Mouse (Mus musculus): ENCODE results near the gene Serinc3.
"Not testable (repeated sequence)": the region's sequence is repeated elsewhere in the genome, so short reads cannot be mapped to it uniquely, and the experiment has no call there.

Serinc3 gene

DNA sequence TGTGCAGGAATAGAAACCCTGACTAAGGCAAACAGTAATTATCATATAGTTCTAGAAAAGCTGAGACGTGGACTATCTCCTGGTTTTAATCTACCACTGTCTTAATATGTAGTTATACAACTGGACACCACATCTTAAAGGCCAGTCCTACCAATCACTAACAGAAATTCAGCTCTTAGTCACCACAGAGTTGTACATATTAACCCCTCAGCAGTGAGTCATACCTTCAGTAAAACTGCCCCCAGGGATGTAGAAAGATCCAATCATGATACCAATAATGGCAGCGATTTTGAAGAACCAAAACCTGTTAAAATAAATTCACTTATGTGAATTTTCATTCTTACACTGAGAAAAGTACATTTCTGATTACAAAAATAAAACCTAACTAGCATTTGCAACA lies 10.7 kb downstream of the Serinc3 start:
- intact Hi-C loops (cut with DNase I): no loop called here

DNA sequence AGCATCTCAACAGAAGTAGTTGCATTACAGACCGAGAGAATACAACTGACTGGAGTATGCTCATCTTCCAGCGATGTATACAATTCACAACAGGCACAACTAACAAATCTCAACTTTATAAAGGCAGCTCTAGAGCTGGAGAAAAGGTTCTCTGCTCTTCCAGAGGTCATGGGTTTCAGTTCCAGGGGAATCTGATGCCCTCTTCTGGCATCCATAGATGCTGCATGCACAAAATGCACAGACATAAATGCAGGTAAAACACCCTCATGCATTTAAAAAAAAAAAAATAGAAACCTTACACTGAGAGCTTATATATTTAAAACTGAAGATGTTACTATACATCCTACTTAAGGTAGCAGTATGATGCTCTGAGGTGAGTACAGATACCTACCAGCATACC lies 13.2 kb downstream of the Serinc3 start:
- intact Hi-C loops (cut with DNase I): no loop called here

DNA sequence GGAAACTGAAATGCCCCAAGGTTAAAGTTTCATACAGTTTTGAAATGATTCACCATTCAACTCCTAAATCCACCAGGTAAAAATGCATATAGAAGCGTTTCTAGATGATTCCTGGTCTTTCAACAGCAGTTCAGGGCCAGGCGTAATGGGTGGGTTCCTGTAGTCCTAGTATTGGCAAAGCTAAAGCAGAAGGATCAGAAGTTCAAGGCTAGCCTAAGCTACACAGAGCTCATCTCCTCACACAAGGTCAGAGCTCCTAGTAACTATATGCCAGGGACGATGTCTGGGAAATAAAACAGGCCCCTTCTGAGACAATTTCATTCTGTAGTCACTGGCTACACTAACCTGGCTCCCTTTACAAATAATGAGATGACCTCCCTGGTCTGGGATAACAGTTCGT lies 13.7 kb downstream of the Serinc3 start:
- intact Hi-C loops (cut with DNase I): no loop called here

DNA sequence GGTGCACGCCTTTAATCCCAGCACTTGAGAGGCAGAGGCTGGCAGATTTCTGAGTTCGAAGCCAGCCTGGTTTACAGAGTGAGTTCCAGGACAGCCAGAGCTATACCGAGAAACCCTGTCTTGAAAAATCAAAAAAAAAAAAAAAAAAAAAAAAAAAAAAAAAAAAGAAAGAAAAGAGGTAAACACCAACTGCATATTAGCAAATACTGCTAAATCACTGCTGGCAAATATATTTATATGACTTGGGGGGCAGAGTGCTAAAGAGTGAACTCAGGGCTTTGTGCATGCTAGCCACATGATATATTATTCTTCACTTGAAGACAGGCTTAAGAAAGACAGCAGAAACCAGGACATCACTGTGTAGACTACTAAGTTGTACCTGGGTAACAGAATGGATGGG lies 23.5 kb downstream of the Serinc3 start:
- intact Hi-C loops (cut with DNase I): not testable (repeated sequence)

DNA sequence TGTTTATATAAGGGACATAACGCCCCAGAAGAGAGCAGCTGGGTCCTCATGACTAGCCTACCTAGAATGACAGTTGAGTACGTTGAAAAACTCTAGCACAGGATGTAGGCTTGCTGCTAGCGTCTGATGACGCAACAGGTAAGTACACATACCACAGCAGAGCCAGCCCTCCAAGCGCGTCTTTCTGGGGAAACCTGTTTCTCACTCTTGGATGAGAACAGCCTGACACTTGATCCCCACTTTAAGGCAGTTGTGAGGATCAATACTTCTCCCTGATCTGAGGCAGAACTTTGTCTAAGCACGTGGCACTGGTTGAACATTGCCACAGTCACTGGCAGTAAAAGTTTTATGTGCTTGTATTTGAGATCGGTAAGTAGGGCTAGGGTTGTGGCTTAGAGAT lies 24.5 kb downstream of the Serinc3 start:
- intact Hi-C loops (cut with DNase I): no loop called here

DNA sequence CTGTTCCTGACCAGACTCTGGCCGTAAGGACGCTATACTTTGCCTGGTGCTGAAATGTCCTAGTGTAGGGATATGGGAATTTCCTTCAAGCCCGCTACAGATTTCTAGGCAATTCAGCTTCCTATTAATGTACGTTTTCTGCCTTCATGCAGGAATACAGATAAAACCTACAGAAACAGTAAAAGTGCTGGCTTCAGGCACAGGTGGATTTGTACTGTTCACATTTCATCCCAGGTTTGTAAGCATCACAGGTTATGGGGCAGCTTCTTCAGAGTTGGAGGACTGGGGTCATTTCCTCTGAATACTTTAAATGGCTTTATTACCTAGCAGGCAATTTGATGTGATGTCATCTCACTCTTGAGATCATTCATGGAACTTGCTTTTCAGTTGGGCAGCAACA lies 27.1 kb downstream of the Serinc3 start:
- intact Hi-C loops (cut with DNase I): no loop called here

DNA sequence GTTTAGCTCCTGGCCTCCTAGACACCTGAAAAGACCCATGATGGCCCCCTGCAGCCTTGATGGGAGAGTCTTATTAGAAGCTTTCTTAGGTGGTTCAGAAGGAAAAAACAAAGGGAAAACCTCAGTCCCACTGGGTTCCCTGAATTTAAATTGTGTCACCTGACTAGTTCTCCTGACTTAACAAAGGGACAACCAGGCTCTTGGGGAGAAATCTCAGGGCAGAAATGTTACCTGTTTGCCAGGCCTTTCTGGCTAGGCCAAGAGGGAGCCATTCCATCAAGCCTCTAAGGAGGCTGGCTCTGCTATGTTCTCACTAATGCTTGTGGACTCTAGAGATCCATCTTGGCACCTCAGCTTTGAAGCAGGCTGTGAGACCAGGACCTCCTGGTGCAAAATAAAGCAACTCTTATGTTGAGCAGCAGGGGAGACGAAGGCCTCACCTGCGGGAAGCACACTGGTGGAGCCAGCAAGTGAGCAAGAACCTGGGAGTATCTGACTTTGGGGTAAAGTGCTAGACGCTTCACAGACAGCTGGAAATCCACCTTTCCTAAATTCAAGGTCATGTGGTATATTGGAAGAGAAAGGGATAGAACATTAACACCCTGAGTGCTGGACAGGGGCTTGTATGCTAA lies 27.6 kb downstream of the Serinc3 start:
- intact Hi-C loops (cut with DNase I): no loop called here

DNA sequence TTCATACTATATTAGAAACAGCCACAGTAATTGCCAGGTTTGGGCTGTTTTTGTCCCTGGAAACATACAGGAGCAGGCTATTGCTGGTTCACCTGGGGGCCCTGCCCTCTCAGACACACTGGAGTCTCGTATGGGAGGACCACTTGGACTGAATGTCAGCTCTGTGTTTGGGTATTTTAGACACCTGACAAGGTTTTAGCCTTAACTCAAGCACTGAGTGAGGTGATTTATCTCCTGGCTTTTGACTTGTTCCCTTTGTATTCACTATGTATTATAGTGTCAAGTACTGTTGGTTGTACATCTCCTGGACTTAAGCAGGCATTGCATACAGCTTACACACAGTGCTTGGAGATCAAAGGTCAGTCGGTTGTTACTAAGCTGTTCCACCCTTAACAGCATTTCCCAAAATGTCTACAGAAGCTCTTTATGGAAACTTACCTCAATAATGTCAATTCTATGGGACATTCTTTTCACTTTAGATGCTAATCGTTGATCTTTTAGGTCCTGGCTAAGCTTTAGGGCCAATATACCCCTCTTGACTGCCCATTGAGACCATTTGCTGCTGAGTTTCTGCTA lies 28.2 kb downstream of the Serinc3 start:
- intact Hi-C loops (cut with DNase I): no loop called here

DNA sequence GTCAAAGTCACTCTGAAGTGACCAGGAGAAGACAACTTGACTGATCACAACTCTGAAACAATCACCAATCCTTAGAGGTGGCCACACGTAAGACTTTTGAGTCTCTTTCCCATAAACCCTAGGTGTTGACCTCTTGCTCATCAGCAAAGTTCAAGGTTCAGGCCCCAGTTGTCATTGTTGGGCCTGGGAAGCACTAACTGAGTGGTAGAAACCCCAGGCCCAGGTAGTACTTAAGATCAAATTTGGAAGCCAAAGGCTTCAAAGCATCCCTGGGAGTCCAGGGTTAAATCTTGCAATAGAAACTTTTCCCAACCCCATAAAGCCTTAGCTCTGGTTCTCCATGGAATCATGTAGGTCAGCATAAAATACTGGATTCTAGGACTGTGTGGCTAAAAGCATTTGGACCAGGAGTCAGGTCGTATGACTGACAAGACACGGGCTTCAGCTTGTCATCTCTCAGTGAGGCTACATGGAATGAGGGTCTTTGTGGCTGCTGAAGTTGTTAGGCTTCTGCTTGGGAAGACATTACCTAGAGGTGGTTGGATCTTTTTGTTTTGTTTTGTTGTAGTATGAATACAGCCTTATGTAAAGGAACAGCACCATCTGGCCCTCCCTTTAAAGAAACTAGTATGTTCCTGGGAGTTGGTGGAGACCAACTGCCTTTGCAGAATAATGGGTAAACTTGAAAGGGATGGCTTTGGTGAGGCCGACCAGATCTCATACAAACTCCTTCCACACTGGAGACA lies 28.9 kb downstream of the Serinc3 start:
- intact Hi-C loops (cut with DNase I): no loop called here

DNA sequence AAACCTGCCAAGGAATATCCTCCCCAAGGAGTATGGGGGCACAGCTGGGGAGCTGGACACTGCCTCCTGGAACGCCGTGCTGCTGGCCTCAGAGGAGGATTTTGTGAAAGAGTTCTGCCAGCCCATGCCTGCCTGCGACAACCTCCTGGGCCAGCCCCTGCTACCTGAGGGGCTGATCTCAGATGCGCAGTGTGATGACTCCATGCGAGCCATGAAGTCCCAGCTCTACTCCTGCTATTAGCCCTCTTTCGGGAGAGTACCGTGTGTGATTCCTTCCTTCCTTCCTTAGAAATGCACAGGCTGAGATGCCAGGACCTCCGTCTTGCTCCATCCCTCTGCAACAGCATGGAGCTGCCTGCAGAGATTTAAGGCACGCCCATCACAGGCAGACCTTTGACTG lies 29.5 kb downstream of the Serinc3 start:
- intact Hi-C loops (cut with DNase I): no loop called here

DNA sequence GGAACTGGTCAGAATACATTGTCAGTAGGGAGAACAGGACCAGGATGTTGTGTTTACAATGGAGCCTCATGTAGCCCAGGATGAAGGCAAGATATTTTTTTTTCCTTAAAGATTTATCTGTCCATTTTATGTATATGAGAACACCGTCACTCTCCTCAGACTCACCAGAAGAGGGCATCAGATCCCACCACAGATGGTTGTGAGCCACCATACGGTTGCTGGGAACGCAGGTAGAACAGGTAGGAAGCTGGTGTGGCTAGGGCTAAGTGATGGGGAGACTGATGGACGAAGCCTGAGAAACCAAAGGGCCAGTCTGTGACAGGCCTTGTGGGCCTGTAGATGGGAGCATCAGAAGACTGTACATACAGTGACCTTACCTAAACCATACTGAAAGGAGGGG lies 30.9 kb downstream of the Serinc3 start:
- intact Hi-C loops (cut with DNase I): no loop called here

DNA sequence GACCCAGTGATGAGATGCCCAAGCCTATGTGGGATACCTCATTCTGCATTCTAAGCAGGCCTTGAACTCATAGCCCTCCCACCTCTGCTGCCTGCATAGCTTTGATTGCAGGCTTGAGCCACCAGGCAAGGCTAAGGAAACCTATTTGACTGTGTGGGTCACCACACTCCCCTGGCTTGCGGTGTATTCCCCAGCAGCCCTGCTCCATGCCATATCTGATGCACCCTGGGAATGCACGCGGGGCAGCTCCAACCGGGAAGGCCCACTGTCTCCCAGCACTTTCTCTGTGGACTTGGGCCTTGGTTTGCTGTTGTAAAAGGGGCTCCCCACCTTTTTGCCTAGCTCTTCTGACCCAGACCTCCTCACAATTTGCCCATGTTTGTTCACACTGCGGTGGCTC lies 31.7 kb downstream of the Serinc3 start:
- intact Hi-C loops (cut with DNase I): no loop called here

DNA sequence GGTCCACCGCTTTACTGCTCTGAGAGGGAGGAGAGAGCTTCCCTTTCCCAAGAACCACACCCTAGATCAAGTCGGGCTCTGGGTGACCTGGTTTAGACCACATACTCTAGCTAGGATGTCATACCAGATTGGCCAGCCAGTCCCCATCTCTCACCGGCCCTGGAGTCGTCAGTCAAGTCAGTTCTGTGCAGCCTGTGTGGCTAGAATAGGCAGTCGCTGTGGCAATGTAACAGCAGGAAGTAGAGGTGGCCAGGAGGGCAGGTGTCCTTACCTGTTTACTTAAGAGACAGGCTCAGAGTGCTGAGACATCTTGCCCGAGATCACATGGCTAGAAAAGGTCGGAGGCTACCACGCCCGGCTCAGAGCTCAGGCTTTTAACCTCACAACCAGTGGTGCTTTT lies 33.8 kb downstream of the Serinc3 start:
- intact Hi-C loops (cut with DNase I): no loop called here

DNA sequence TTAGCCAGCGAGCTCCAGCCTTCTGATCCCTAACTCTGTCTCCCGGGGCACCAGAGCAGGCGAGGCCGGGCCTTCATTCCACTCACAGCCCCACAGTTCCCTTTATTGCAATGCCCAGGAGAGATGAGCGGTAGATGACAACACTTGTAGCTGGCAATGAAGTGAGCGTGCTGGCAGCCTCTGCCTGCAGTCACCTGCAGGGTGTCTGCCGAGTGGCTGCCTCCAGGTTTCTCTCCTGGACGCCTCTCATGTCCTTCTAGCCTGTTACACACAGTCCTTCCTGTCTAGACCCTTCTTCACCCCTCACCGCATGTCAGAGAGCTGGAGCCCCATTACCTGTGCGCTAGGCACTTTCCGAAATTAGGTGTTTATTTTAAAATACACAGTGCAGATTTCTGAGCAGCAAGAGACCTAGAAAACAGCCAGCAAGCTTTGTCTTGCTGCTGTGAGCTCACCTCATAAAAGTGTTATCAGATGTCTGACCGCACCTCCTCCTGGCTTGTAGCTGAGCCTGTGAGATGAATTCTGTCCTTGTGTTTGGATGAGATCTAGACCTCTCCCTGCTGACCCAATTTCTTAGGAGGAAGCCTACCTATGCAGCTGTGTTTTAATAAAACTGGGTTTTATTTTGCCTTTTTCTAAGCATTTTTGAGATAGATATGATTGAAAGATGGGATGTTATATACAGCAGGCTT lies 35.5 kb downstream of the Serinc3 start:
- intact Hi-C loops (cut with DNase I): no loop called here

DNA sequence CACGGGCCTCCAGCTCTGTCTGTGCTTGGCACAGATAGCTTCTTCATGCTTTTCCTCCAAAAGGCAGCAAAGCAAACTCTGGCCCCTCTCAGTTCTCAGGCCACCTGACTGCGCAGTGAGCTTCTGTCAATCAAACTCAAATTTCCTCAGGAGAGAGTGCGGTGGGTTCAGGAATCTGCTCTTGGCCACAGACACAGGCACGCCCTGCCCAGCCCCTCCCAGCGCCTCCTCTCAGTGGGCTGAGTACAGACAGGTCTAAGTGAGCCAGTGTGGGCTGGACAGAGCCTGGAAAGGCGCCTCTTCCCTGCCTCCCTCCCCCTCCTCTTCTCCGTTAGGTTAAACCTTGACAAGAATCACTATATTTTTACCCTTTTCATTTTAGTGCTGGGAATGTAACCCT lies 36.9 kb downstream of the Serinc3 start:
- intact Hi-C loops (cut with DNase I): no loop called here

DNA sequence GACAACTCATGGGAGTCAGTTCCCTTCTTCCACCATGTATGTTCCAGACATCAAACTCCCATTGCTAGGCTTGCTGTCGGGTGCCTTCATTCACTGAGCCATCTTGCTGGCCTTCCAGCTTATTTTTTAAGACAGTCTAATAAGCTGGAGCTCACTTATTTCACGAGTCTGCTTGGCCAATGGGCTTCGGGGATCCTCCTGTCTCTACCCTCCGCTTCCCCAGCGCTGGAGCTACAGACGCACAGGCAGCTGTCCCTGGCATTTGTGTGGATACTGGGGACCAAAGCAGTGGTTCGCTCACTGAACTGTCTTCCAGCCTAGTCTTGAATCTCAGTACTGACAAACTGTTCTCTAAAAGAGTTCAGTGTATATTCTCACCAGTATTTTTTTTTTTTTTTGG lies 38.8 kb downstream of the Serinc3 start:
- intact Hi-C loops (cut with DNase I): no loop called here

DNA sequence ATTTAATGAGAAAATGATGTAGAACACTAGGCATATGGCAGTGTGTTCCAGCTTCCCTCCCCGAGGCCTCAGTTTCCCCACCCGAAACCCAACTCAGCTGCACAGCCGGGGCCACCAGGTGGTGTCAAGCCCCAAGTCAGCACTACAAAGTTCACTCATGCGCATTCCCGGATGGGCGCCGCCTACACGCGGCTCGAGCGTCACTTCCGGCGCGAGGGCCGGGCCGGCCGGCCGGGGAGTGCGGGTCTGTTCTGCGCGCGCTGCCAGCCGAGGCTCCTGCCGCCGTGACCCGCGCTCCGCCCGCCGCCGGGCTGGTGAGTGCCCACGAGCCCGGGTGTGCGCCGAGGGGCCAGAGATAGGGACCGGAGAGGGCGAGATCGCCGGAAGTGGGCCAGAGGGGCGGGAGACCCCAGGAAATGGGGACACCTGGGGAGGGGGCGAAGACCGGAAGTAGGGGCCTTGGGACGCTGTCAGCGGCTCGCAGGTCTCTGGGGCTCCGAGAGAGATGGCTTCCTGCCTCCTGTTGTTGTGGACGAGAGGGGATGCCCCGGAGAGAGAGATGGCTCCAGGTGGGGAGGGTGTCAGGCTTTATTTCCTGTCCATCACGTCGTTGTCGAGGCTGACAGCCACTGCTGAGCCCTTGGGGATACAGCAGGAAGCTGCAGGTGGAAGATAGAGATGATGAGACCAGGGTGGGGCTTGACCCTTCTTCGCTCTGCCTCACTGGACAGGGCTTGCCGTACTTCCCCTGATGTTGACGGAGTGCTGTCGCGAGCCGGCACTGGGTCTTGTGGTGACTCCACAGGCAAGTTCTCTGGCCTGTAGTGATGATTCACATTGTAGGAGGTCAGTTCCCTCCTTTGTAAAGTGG lies 42.6 kb downstream of the Serinc3 start, which contains the start of gene Ttpal:
Ttpal (plus strand) TSS at position 214 of the 871 bp plus-strand sequence.
- intact Hi-C loops (cut with DNase I): loop anchor here (2.0 to 5.0 kb wide), 2 partner anchors 40 to 116 kb away; no protein-coding TSS in a partner anchor

DNA sequence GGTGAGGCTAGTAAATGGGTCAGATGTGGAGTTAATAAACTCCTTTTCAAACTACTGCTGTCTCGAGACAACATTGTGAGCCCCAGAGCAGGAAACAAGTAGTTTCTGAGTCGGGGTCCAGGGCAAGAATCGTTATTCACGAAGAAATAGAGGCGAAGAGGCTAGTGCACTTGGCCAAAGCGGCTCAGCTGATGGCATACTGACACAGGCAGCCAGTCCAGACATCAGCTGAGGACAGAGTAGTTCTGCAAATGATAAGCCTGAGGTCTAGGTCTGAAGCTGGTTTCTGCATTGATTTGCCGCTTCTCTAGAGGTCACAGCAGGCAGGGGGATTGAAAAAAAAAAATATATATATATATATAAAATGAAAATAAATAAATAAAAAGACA lies 43.2 kb downstream of the Serinc3 start:
- intact Hi-C loops (cut with DNase I): loop anchor here (2.0 to 5.0 kb wide), 3 partner anchors 41 to 117 kb away; no protein-coding TSS in a partner anchor

DNA sequence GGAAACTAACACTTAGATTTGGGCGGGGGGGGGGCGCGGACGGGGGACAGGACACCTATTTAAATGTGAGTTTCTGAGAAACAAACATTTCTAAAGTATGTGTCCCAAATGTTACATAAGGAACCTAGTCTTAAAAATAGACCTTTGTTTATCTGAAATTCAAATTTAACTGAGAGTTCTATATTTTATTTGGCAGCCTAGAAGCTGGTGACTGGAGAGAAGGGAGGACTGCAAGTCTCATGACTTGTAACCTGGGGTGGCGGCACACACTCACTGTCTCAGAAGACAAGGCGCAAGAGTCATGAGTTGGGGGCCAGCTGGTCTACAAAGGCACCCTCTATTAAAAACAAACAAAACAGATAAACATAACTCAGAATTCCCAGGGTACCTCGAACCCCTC lies 43.9 kb downstream of the Serinc3 start:
- intact Hi-C loops (cut with DNase I): loop anchor here (2.0 to 5.0 kb wide), 2 partner anchors 41 to 66 kb away; no protein-coding TSS in a partner anchor

DNA sequence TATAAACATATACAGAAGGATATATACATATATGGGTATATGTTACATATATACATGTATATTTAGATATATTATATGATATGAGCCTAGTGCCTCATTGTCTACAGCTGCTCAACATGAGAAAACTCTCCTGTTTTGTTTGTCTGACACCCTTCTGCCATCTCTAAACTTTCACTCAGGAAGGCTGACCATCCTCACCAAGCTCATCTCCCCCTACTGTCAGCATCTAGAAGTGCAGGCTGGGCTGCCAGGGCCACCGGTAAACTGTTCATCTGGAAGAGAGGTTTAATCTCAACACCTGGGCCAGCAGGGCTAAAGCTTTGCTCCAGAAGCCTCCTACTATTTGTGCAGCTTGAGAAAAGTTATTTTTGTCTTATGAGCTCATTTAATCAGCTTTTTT lies 45.7 kb downstream of the Serinc3 start:
- intact Hi-C loops (cut with DNase I): loop anchor here (5.0 kb wide), 1 partner anchor 147 kb away; no protein-coding TSS in a partner anchor

DNA sequence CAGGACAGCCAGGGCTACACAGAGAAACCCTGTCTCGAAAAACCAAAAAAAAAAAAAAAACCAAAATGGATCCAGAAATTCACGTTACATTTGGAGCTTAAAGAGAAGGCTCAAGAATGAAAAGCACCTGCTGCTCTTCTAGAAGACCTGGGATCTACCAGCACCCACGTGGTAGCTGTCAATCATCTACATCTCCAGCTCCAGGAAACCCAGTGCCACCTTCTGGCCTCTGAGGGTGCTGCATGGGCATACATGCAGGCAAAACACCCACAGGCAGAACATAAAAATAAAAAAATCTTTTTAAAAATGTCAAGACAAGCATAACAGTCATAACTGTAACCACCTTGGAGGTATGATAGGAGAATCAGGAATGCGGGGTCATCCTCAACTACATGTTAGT lies 47.3 kb downstream of the Serinc3 start:
- intact Hi-C loops (cut with DNase I): loop anchor here (5.0 kb wide), 1 partner anchor 145 kb away; no protein-coding TSS in a partner anchor

Data from adrenal gland (tissue).